Mouse (Mus musculus): ENCODE data around the gene Fat1.
A peak's percentile ranks its signal among the peaks of the same experiment; 100 is the strongest.
"Not testable (repeated sequence)": the region's sequence is repeated elsewhere in the genome, so short reads cannot be mapped to it uniquely, and the experiment has no call there.

Gene Fat1

DNA sequence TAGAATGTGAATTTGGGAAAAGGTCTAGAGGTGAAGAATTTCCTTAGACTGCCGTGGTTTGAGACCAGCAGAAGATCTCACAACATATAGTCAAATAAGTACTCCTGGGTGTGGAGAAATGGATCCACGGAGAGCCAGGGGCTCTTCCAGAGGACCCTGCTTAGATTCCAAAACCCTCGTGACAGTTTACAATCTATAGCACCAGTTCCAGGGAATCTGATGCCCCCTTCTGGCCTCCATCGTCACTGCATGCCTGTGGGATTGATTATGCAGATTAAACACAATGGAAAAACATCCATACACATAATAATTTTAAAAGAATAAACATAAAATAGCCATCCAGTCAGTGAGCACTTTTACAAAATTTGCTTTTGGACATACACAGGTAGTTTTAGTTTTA, 75.4 kb downstream of the Fat1 start:
- DNase-seq, result no peak

DNA sequence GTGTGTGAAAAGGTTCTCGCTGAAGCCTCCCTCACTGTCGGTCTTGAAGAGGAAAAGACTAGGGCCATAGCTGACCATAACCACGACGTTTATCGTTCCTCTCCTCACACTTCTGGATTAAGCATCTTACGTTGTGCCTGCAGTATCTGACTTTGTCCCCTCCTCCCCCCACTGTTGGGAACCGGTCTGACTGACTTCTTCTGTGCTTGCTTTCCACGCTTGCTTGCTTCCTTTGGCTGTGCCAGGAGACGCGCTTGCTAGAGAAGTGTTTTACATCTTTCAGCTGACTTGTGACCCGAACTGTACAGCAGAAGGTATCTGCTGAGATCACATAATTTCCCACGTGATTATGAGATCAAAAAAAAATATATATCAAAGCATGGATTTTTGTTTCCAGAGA, 76.5 kb downstream of the Fat1 start:
- DNase-seq, result no peak

DNA sequence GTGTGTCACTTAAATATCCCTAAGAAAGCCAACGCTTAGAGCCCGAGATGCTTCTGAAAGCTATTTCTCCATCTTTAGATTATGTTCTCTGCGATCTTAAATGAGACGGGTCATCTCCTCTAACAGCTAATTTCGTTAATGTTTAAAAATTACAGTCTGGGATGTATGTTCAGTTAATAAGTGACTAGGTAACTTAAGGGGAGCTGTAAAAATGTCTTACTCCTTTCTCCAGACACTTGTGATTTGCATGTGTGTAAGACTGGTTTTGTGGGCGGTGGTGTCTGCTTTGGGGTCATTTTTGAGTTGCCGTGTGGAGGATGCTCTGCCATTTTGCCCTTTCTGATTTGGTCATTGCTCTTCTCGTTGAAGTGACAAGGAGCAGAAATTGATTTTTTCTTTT, 78.6 kb downstream of the Fat1 start:
- no peak for DNase-seq

DNA sequence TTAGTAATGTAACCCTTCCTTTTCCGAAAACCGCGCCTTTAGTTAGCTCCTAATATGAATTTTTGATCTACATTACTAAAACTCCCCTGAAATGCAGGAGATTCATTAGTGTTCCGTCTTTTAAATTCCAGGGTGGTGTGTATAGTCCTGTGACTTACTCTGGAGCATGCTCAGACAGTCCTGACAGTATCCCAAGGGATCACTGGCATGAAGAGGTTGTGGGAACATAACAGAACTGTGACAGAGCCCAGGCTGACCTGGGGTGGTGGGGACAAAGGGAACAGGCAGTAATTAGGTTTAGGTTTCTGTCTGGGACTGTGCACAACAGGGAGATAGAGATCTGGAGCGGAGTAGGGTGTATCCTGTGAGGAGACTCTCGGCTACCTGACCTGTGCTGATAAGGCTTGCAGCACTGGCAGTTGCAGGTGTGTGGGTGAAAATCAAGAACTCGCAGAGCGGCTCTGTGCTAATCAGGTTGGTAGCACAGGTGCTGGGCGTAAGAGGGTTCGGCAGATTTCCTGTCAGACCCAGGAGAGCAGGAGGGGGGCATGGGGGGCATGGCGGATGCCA, 79.3 kb downstream of the Fat1 start:
- DNase-seq, result no peak

DNA sequence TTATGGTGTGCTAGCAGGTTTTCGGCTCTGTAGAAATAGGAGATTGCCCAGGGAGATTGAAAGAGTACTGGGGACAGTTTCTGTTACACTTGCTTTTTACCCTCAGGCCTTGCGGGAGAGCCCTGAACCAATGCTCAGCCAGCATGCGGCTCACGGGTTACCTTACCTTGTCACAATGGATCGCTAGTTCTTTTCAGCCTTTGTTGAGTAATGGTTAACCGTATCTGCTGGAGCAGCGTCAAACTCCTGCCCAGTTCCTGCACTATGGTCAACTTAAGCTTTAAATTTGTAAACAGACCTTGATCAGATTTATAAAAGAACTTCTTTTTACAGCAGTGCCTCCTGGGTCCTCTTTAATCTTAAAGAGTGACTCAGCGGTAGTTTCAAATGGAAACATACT, 80.6 kb downstream of the Fat1 start:
- DNase-seq, result no peak

DNA sequence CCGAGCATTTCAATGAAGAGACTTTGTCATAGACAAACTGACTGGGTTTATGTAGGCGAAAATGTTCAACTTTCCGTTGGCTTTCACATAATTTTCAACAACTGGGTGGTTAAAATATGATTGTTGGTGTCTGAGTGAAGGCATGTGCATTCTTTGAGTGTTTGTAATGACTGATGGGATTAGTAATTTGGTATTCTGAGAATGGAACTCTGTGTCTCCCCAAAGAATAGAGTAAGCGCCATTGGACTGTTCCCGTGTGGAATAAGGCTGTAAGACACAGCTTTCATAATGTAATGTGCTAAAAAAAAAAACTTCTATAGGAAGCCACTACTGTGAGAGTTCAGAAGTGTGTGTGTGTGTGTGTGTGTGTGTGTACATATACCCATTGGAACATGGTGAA, 84.0 kb downstream of the Fat1 start:
- DNase-seq, result no peak

DNA sequence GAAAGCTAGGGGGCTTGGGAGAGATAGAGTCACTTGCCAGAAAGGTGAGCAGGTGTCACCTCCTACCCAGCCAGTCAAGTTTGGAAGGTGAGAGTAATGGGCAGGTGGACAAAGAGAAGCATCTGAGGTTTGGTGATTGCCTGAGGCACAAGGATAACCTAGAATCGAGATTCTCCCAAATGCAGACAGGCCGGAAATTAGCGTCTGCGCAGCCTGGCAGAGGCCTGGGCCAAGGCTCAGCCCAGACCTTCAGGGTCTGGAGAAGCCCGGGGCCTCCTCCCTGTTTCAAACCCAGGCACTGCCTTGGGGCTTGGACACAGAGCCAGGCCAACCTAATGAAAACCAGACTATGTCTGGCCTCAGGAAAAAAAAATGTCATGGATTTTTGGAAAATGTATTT, 85.9 kb downstream of the Fat1 start:
- no peak for DNase-seq

DNA sequence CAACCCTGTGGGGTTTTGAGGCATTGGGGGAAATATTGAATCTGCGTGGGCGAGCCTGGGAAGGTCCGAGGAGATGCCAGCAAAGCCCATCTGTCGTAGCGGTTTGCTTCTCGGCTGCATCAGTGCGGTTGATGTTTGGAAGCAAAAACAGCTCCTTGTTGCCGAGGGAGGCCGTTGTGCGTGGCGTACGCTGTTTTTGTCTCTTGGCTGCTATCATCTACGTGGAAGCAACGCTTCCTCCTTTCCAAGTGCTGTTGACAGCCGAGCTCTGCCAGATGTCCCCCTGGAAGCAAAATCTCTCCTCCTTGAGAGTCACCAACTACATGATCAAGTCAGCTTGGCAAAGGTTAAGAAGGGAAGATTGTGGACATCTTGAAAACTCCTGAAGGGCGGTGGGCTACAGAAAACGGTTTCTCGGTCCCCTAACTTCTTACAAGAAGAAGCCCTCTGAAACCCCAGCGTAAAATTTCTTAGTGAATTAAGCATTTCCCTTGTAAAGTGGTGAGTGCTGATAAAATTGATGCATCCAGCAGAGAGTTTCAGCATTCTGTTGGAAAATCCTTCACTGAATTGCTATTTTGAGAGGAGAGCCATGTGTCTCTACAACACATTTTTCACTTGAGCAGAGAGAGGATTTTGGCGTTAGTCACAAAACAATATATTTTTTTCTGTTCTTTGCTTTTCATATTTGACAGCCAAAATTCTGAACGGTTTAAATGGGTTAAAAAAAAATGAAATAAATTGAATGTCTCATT, 86.8 kb downstream of the Fat1 start:
- DNase-seq, result no peak

DNA sequence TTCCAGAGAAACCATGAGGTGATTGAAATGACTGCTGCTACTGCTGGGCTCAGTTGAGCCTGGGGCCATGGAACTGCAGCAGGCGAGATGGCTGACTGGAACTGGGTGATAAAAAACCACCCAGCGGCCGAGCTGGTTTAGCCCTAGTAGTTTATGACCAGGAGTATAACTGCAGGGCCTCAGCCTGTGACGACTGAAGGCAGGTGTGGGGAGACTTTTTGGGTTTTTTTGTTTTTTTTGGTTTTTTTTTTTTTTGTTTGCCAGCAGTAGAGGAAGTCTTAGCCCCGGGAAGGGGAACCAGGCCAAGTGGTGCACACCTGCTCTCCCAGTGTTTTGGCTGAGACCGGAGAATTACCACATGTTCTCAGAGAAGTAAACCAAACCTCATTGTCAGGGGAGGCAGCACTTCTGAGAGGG, 92.8 kb downstream of the Fat1 start:
- DNase-seq, result no peak

DNA sequence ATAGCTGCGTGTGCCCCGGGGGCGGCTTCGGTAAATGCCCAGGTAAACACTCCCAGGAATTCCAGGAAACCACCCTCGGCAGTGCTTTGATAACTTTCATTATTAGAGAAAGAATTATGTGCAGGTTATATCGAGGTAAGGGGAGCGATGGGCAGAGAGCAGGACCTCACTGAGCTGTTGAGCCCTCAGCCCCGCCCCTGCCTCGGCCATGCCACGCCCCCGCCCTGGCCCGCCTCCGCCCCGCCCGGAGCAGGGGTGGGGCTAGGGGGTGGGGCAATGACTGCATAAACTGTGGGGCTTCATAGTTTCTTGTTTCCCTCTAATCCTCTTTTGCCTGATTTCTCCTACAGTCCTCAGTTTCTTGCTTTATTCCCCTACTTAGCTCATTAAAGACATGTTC, 103.1 kb downstream of the Fat1 start:
- DNase-seq, result no peak

DNA sequence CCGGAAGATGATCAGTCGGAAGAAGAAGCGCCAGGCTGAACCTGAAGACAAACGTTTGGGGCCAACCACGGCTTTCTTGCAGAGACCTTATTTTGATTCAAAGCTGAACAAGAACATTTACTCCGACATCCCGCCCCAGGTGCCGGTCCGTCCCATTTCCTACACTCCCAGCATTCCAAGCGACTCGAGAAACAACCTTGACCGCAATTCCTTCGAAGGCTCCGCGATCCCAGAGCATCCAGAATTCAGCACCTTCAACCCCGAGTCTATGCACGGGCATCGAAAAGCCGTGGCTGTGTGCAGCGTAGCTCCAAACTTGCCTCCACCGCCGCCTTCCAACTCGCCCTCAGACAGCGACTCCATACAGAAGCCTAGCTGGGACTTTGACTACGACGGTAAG, 108.9 kb downstream of the Fat1 start:
- DNase-seq, result no peak

DNA sequence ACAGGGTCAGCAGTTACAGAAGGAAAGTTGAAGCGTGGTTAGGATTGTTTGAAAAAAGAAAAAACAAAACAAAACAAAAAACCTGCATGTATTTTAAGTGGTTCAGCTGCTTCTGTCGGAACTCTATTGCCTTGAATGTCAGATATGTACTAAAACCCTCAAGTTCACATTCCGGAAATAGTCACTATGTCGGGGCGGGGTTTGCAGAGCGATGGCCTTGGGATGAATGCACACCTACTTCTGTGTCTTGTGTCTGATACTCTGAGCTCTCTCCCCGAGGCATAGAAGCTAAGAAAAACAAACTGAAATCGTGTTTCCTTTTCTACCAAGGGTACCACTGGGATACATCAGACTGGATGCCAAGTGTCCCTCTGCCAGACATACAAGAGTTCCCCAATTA, 115.2 kb downstream of the Fat1 start:
- no peak for DNase-seq

DNA sequence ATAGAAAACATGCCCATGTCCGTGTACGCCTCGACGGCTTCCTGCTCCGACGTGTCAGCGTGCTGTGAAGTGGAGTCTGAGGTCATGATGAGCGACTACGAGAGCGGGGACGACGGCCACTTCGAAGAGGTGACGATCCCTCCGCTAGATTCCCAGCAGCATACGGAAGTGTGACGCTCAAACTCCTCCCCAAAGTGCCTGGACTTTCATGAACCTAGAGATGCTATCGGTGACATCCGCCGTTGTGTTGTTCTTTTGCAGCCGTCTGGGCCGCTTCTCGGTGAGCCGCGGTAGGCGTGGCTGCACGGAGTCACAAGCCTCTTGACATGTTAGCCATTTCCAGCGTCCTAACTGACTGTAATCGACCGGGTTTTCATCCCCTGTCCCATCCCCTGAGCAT, 116.0 kb downstream of the Fat1 start:
- no peak for DNase-seq

DNA sequence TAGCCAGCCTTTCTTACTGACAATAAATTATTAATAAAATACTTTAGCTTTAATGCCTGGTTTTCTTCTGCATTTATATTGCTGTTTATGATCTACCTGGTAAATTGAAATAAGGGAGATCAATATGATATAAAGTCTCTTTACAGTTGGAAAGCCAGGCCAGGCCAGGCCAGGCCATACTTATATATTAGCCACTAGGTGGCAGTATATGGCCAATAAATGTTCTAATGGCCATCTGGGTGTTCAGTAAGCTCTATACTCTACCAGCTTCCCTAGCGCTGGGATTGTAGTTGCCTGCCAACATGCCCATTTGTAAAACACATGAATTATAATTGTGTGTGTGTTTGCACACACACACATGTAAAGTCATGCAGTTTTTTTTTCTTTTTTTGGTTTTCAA, 117.0 kb downstream of the Fat1 start:
- DNase-seq, result no peak

DNA sequence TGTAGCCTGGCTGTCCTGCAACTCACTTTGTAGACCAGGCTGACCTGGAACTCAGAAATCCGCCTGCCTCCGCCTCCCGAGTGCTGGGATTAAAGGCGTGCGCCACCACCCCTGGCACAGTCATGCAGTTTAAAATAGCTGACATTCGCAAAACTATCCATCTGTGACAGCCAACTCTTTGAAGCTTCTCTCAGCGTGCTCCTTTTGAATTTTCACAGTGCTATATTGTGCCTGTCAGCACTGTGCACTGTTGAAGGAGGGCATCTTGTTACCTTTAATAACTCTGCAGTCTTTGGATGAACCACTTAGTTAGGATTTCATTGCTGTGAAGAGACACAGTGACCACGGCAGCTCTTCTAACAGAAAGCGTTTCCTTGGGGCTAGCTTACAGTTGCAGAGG, 117.4 kb downstream of the Fat1 start:
- no peak for DNase-seq

DNA sequence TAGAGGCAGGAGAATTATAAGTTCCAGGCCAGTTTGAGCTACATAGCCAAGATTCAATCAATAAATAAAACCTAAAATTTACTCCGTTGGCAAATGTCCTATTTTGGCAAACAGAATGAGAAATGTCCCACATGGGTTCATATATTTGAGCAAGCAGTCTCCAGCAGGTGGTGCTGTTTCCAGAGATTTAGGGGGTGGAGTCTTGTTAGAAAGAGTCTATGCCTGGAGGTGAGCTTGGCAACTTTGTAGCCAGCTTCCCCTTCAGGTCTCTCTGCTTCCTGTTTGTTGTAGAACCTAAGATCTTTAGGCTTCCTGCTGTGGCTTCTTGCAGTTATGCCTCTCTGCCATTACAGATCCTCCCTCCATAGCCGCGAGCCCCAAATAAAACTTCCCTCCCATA, 120.3 kb downstream of the Fat1 start:
- no peak for DNase-seq

DNA sequence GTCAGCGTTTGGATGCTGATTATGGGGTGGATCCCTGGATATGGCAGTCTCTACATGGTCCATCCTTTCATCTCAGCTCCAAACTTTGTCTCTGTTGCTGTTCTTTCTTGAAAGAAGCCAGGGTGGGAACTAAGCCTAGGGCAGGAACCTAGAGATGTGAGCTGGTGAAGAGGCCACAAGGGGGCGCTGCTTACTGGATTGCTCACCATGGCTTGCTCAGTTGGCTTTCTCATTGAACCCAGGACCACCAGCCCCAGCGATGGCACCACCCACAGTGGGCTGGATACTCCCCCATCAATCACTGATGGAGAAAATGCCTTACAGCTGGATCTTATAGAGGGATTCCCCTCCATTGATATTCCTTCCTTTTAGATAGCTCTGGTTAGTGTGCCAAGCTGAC, 121.6 kb downstream of the Fat1 start:
- no peak for DNase-seq

DNA sequence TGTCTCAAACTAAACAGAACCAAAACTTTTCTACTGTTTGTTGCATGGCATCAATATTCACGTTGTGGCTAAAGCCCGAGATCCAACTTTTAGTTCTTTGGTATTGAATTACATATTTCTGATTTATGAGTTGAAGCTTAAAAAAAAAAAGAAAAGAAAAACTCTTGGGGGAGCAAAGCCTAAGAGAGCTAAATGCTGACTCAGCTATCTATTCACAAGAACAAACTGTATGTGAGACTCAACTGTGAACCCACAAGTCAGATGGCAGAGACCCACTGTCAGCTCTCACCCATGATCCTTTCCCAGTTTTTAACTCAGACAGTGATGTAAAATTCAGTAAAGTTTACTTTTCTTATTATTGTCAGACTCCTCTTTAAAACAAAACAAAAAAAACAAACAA, 124.8 kb downstream of the Fat1 start:
- no peak for DNase-seq

DNA sequence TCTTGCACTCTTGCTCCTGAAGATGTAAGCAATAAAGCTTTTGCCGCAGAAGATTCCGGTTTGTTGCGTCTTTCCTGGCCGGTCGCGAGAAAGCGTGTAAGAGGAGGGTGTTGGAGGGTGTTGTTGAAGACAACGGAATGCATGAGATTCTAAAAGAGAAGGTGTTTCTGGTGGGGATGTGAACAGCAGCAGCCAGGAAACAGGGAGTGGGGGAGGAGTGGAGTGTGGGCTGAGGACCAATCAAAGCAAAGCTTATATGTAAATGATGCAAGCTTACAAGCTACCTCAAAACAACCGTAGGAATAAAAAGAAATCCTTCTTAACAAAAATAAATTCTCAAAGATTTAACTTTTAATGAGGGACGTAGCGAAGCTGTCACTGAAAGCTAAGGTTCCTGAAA, 127.1 kb downstream of the Fat1 start:
- no peak for DNase-seq

DNA sequence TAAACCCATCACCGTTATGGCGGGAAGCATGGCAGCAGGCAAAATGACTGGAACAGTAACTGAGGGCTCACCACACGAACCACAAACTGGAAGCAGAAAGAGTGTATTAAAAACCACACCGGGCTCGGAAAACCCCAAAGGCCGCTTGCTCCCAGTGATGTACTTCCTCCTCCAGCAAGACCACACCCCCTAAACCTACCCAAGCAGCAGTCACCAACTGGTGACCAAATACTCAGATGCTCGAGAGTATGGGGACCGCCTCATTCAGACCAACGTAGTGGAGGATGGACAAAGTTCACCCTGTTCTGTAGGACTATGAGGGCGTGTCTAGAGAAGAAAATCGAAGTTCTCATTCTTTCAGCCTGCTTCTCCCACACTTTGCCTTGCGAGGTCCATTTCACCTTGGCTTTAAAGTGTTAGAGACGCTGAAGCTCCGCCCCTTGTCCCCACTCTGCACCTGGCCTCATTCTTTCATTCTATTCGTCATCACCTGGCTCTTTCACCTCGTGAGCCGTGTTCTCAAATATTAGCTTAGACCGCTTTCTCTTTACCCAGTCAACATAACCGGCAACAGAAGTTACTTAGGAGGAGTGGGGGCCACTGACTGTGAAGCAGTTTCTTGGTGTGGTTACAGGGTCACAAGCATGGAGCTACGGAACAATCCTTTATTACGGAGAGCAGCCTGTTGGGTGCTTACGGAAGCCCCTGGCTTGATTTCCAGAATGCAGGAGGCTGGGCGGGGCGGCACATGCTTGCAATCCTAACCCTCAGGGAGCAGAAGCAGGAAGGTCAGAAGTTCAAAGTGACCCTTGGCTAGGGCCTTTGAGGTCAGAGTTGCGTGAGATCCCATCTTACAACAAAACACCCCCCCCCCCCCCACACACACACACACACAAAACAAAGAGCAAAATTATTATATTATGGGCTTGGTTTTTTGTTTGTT, 128.0 kb downstream of the Fat1 start:
- DNase-seq, result no peak

DNA sequence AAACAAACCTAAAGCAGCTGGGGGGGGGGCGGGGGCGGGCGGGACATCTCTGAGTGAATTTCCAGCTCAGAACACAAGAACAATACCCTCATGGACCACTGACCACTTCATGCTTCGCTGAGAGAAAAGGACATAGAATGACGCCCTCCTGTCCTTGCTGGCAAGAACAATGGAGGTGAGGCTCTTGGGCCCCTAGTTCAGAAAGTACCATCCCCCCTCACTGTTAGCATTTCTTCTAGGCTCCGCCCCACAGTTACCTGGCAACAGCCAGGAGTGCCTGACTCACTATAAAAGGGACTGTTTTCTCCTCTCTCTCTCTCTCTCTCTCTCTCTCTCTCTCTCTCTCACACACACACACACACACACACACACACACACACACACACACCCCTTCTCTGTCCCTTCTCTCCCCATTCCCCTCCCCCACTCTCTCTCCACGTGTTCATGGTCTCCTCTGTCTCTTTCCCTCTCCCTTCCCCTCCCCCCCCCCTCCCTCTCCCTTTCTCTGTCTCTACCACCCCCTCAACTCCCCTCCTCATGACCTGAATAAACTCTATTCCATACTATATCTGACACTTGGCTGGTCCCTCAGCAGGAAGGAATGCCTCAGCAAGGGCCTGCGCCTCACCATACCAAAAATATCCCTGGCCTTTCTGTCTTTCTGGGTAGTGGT, 129.1 kb downstream of the Fat1 start:
- DNase-seq, result no peak

DNA sequence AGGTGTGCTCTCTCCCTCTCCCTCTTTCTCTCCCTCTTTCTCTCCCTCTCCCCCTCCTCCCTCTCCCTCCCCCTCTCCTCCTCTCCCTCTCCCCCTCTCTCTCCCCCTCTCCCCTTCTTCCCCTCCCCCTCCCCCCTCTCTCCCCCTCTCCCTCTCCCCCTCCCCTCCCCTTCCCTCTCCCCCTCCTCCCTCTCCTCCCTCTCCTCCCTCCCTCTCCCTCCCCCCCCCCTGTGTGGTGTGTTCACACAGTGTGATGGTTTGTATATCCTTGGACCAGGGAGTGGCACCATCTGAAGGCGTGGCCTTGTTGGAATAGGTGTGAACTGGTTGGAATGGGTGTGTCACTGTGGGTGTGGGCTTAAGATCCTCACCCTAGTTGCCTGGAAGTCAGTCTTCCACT, 130.1 kb downstream of the Fat1 start:
- not testable (repeated sequence) for DNase-seq

DNA sequence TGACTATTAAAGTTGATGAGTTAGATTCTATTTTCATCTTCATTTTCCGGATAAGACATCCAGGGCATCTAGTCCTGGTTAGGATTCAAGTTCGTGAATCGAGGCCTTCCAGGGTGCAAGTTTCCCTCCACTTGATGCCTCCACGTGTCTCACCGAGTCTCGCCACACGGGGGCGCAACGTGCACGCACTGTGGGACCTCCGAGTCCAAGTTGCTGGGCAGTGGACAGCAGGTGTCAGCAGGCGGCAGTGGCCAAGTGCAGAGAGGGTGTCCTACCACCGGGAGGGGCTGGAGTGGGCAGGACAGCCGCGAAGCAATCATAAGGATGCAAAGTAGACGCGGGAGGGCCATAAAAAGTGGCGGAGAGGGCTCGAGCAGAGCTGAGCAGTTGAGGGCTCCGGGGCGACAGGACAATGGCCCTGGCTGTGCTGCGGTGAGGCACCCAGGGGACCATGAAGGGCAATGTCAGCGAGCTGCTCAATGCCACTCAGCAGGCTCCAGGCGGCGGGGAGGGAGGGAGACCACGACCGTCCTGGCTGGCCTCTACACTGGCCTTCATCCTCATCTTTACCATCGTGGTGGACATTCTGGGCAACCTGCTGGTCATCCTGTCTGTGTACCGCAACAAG, 133.6 kb downstream of the Fat1 start, which contains the start of gene Mtnr1a:
Gene Mtnr1a (plus strand): TSS at position 379 of the 628 bp plus-strand sequence.
- DNase-seq, result peak; percentile 14
